Mouse (Mus musculus) granulocyte monocyte progenitor cell, adult 5-6 weeks (primary cell): ENCODE results near the gene Fam19a1. TPM values are rescaled to one million over a fixed set of nuclear protein-coding genes. Genes with fewer than 3 reads are reported as not detected.

Experiments used
- ATAC-seq: replicated peaks from 2 replicates; pipeline ENCODE4 v1.8.0; 2016; ENCODE audit warnings: mild to moderate bottlenecking, moderate TSS enrichment, inconsistent platforms; ENCODE audit not compliant: poor library complexity, severe bottlenecking
- total RNA-seq, 2 experiments: library from RNA; stranded (forward) in 1 of 2; stranded (reverse) in 1 of 2; fragments of 200-712, 200-1000 nt in 1 of 2; fragments of >200 nt in 1 of 2; fragmentation: Nextera tagmentation in 1 of 2; gene quantifications; 2 replicates each; pipeline ENCODE4 v1.2.3; 2014 to 2017

Fam19a1 gene
- total RNA-seq, 2 experiments from 2014 or later = not detected

DNA sequence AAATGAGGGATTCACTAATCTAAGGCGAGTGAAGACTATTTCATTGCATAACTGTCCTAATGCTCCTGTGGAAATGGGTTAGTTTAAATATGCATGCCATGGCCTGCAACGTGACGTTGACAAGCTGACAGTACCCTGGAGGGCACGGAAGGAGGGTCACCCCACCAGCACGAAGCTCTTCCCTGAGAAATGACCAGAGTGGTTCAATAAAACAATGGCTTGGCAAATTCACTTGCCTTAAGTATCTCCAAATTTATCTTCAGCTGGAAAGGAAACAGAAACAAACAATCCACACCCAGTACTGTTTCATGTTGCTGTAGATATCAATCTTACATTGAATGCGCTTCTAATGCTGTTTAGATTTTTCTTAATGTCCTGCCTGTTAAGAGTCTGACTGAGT is 316.4 kb downstream of the Fam19a1 start:
- no peak for ATAC-seq

DNA sequence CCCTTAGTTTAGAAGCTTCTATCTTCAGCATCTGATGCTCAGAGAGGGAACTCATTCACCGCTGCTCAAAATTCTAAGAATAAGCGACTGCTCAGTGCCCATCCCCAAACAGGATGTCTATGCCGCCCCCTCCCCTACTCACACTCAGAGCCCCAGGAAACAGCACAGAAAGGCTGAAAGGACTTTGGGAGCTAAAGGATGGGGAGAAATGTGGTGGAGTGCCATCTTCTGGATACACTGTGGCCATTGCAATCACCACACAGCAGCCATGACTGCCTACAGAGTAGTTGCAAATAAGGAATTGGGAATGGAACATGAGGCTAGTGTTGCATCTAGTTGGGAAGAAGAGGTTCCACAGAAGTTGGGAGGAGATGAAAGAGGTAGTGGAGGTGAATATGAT is 319.4 kb downstream of the Fam19a1 start:
- ATAC-seq = no peak

DNA sequence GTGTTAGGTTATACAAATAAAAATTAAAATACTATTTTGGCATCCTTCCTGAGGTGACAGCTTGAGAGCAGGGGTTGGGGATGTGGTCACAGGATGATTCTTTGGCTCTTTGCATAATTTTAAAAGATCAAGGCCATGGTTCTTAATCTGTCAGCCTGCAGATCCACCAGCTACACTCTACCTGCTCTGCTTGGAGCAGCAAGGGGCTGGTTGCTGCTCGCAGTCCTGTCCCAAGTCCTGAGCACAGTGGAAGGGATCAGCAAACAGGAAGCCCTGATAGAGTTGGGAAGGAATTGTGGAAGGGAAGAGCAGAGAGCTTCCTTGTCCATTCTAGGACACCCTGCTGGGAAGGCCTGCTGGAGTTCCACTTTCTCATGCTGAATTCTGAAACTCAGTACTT is 320.9 kb downstream of the Fam19a1 start:
- ATAC-seq = no peak

DNA sequence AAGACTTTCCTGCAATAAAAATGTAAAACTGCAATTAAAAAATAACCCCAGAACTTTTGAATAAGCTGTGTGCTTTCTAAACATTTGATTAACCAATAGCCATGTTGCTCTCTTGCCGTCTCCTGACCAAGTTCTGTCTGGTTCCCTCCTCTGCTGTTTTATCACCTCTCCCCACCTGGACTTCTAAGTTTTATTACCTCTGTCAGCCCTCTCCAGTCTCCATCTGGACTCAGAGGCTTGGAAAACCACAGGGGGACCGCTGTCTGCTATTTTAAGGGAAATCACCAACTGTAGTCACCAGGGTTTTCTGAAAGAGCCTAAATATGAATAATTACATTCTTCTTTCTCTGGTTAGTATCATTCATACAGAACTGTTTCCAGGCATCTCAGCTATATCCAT is 322.6 kb downstream of the Fam19a1 start:
- no peak for ATAC-seq

DNA sequence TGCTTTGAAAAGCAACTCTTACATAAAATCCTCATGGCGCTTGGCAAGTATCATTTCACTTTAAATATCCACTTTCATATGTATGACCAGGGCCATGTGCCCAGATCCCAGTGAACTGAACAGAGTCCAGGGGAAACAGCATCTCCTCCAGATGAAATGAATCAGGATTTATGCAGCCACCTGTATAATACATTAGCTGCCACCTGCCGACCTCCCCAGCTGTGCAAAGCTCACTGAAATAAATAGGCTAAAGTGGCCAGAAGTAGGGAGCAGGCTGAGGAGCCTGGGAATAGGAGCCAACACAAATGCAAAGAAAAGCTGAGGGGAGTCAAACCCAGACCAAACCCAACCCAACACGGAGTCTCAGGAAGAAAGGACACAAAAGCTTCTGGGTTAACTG is 324.9 kb downstream of the Fam19a1 start:
- ATAC-seq = no peak

DNA sequence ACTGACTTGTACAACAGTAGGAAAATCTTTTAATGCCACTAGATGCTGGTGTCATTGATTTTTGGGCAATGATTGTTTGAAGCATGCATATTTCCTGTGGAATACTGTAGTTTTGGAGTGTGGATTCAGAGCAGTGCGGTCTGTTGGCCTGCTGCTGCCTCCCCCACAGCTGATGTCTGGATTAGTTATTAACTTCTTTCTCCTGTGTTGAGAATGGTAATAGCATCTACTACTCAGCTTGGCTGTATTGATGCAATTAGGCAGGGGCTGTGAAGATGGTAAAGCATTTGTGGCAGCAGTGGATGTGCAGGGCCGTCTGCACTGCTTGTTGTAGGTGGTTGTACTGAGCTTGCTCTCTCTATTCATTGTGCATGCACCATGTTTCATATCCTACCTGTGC is 326.5 kb downstream of the Fam19a1 start:
- no peak for ATAC-seq

DNA sequence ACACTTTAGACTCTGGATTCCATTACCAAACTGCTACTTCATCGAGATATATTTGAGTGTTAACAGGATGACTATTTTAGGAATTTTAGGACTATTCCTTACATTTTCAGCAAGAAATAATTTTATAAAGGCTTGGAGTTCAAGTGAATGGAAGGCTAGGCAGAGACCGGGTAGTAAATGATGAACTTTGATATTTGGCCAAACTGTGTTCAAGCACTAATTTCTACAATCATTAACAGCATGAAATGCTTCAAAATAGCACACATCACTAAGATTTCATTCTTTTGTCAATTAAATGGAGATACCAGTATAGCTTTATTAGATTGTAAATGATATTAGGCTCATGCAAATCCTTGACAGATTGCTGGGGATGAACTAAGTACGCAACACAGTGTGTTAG is 329.0 kb downstream of the Fam19a1 start:
- ATAC-seq = no peak

DNA sequence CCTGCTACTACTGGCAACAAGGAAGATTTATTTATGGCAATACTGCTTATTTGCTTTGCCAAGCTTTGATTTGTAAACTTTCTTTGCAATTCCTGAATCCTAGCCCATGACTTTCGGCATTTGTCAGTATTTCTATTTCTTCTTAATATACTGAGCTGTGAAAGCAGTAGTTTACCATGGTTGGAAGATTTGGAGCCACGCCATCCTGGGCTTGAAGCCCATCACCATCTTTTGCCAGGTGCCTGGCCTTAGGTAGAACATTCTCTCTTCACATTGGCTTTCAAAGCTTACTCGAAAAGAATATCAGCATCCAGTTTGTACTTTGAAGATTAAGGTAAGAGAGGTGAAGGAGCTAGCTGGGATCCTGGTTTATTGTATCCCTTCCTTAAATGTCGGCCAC is 334.5 kb downstream of the Fam19a1 start:
- no peak for ATAC-seq

DNA sequence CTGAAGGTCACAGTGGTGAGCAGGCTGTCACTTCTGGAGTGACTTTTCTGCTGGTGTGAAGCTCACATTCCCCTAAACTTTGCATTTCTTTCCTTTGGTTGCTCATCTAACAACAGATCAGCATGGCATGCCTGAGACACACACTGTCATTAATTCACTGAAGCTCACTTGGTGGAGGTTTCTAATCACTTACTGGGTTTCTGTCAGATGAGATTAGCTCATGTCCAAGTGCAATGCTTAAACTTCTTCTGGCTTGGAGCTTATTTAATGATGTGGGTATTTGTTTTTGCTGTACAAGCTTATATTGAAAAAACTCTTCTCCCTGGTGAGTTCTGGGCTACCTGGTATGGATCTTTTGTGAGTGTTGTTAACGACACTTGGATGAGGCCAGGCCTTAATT is 343.3 kb downstream of the Fam19a1 start:
- ATAC-seq = no peak

DNA sequence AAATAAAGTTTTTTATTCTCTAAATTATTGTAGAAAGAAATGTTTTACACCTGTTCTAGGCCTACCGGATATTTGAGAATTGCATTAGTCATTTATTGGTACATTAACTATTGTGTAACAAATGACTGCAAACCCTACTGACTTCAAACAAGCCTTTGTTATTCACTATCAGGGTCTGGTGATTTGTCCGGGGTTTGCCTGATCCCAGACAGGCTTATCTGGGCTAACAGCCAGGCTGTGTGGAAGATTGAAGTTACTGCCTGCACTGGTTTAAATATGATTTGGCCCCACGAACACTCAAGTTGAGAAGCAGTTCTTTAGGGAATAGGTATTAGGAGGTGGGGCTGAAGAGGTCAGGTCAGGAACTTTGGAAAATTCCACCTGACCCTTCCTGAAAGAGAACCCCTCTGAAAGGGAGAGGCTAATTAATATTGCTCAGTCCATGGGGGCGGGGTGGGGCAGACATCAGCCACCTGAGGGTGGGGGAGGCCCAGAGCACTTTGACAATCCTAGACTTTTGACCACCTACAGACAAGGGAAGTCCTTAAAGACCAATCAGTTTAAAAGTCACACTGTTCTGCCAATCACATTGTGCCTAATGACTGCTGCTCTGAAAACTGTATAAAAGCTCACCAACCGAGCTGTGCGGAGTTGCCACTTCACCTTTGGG is 344.8 kb downstream of the Fam19a1 start:
- ATAC-seq = no peak

DNA sequence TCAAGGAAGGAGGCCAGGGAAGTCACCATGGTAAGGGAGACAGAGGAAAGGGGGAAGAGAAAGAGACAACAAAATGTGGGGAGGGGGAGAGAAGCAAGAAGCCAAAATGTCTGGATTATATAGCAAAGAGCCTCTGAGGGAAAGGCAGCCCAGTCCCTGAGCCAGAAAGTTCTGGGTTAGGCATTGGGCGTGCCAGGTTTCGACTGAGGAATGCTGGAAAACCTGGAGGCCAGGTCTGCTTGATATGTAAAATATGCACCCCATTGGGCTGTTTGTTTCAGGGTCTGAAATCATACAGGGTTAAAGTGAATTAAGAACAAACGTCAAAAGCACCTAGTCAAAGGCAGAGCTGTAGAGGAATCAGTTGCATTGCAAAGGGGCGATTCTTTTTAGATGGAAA is 346.1 kb downstream of the Fam19a1 start:
- ATAC-seq = no peak

DNA sequence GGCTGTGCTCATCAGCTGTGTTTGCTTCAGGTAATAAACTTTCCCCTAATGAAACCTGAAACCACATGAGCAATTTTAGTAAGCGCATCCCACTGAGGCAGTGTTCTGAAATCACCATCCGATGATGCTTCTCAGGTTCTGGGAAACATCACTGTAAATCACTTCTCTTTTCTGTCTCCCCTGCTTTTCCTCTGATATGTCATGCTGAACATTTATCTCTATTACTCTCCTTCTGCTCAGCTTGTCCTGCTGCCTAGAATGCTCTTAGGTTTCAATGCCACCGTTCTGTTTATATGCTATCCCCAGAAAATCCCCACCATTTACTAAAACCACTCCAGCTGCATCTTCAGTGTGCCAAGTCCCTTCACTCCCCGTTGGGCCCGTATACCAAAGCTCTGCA is 386.5 kb downstream of the Fam19a1 start:
- ATAC-seq = no peak

DNA sequence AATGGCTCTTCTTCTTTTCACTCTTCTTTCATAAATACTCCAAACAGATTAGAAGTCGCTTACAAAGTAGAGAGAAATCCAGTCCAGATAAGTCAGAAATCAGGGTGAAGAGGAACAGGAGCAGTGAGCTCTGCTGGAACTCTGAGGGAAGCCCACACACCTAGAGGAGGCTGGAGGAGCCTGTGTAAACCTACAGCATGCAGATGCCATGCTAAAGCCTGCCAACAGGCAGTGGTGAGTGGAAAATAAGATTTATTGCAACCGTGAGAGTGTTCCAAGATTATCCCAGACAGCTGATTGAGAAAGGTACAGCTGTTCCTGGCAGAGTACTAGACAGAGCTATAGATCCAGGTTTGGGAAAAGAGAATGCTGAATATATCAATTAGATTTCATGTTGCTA is 428.6 kb downstream of the Fam19a1 start:
- no peak for ATAC-seq

DNA sequence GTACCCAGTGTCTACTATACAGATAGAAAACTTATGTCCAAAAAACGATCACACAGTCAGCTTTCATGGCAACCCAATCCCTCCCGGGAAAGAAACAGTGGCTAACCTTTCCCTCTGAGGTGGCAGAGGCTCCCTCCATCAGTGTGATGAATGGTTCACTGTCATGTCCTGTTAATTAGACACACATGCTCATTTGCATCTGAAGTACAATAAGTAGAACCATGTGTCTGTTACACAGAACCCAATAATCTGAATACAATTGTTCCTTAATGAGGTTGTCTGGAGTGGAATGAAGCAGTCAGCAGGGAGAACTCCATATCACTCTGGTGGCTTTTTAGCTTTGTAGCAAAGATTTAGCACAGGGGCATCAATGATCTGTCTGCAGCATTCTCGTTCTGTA is 431.9 kb downstream of the Fam19a1 start:
- ATAC-seq = no peak

DNA sequence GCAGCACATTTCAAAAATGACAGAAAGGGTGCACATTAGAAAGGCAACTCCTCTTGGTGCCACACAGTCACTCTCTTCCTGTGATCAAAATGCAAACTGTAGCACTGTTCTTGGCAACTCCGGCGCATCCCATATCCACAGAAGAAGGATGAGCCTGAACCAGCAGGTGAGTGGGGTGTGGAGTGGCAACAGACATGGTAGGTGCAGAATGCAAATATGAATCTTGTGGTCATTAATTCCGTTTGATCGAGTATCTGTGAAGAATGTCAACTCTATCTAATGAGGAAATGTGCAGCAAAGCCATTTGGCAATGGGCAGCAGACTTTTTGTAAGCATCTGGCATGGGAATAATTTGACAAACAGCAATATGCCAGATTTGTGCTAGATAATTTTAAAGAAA is 437.5 kb downstream of the Fam19a1 start:
- no peak for ATAC-seq

DNA sequence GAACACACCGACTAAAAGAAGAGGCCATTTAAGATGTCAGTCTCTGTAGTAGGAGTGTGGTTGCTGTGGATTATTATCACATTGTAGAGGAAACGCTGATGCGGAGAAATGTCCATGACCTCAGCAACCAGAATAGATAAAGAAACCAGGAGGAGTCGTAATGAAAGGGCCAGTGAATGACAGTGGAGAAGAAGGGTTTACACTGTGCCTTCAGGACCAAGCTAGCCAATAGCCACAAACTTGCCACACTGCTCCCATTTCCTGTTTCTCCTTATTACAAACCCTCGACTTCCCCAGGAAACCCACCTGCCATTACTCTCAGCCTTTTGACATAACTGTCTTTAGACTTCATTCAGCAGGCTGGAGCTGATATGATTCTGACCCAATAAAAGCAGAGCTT is 465.7 kb downstream of the Fam19a1 start:
- ATAC-seq = peak; percentile 87

DNA sequence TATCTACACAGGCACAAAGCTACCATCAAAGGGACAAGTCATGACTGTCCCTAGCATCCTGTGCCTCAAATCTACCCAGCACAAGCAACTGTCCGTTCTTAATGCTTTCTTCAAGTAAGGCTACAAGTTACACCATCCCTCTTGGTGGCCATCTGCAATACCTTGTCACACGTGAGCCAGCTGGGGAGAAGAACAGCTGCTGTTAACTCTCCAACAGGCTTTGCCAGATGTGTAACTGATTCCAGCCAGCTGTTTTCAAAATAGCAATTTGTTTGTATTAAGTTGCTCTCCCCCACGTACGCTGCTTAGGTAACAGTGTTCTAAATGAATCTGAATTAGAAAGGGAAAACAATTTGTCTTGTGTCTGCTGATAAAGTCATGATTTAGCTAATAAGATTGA is 467.8 kb downstream of the Fam19a1 start:
- no peak for ATAC-seq

DNA sequence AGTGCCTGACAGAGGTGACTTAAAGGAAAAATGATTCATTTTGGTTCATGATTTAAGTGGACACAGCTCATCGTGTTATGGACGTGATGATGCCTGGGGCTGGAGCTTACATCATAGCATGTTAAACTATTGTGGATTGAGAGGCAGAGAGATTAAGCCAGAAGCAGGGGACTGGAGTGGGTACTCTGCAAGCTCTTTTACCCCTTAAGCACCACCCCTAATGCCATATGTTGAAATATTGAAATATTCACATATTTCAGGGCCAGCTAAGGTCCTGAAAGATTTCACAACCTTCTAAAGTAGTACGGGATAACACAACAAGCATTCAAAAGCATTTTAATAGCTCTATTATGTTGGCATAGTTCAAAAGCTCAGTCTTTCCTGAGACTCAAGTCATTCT is 468.2 kb downstream of the Fam19a1 start:
- peak; percentile 27; the same call in 1 of the 2 replicates for ATAC-seq

DNA sequence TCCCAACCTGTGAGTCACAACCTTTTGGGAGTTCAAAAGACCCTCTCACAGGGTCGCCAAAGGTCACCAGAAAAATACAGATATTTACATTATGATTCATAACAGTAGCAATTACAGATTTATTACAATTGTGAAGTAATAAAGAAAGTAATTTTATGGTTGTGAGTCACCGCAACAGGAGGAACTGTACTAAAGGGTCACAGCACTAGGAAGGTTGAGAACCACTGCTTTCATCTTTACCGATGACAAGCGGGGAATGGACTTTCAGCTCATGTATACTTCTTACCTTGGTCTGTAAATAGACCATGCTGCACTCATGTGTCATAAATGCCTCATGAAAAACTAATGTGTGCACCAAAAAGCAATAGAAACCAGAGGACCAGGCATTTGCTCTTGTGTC is 474.5 kb downstream of the Fam19a1 start:
- ATAC-seq = no peak

DNA sequence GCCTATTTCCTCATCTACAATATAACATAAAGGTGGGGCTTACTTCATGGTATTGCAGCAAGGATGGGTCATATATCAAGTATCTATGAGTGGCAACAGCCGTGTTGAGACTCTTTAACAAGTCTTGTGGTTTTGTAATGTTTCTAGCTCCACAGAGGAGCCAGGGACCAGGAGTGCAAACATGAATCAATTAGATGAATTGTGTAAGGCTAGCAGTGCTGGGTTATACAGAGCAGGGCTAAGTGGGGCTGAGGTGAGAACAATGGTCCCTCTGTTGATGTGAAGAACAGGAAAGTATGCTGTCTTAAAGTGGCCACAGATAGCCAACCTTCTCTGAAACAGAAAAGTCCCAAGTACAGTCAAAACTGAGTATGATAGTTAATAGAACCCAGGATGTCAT is 480.1 kb downstream of the Fam19a1 start:
- no peak for ATAC-seq

DNA sequence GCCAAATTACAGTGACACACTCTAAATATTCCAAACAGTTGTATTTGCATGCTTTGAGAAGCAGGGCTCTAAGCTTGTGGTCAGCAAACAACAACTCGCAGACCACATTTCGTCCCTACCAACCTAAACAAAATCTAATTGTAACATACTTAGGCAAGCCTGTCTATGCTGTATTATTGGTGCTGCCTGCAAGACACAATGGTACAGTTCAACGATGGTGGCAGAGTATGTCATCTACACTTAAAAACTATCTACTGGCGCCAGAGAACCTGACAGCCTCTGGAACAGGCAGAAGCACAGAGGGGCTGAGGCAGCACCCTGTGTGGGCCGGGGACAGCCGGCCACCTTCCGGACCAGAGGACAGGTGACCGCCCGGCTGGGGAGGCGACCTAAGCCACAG is 482.2 kb downstream of the Fam19a1 start:
- ATAC-seq = no peak

DNA sequence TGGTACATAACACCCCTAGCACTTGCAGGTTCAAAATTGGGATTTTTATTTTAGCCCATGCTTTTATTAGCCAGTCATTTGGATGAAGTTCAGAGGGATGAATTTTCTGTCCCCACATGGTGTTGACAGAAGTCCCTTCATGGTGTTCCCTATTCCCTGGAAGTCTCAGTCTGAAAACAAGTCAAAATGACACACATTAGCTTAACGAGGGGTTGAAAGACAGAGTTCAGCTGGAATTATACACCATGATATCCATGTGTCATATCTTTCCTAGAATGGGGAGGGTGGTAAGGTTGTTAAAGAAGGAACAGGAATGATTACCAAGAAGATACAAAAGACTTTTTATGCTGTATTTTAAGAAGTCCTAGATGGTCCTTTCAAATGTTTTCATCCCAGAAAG is 511.2 kb downstream of the Fam19a1 start:
- ATAC-seq = no peak

DNA sequence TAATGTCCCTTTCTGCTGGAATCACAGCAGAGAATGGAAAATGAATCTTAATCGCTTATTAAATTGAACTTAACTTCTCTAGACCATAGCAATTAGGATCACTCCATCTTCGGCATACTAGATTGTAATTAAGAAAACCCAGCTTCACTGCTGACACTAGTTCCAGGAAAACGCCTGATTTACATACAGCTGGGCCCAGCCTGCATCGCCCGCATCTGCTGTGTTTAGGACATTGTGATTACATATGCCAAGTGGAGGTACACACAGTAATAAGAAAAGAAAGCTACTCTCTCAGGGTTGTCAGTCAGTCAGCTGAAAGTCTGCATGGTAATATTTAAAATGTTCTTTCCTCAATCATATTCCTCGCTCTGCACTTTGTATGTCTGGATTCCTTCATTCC is 518.6 kb downstream of the Fam19a1 start:
- ATAC-seq = no peak
